Mouse (Mus musculus): ENCODE measurements around the gene Col4a3. TPM values are rescaled to one million over a fixed set of nuclear protein-coding genes. Genes with fewer than 3 reads are reported as not detected.

The Col4a3 gene
- polyA plus RNA-seq, 1 experiment from 2014 or later: 0.59 TPM

- Histone ChIP-seq H3K27ac (ENCODE audit: low read length) (no peak overlapping the region), H3K36me3 (ENCODE audit: control insufficient read depth, insufficient read depth) (no peaks in the 10 kb centered on the region), H3K4me2 (ENCODE audit: low read depth, low read length) (no peak overlapping the region), H3K9me3 (replicated peaks; ENCODE audit: control insufficient read depth, low read length) (no peaks in the 10 kb centered on the region), H3K9ac (ENCODE audit: low read length) (no peak overlapping the region), H3K4me3 (ENCODE audit: low read length) (no peak overlapping the region), H3K27me3 (ENCODE audit: control insufficient read depth, insufficient read depth, low read length) (peaks cover 12% of the 10 kb centered on the region), H3K4me1 (ENCODE audit: control insufficient read depth, insufficient read depth, low read length) (peaks cover 5% of the 10 kb centered on the region)
- WGBS: 39% methylated on average over 4 of the region's 4 CpGs
- ATAC-seq (replicated peaks; ENCODE audit: extremely low read depth, insufficient read depth, low FRiP score): no peak
Measured at GRCm38 (mm10) chr1:82590266-82590665, 3.5 kb downstream of the Col4a3 start.

GRCm38 (mm10) chr1:82596864-82597596, 10.3 kb downstream of the Col4a3 start:
- no peak overlapping the region for H3K4me3 ChIP-seq (ENCODE audit: low read length)
- WGBS: 27% methylated on average over 6 of the region's 6 CpGs
- H3K9ac ChIP-seq (ENCODE audit: low read length): no peak overlapping the region
- no peak overlapping the region for H3K27ac ChIP-seq (ENCODE audit: low read length)
- peaks cover 4% of the 10 kb centered on the region for H3K4me1 ChIP-seq (ENCODE audit: control insufficient read depth, insufficient read depth, low read length)
- no peak overlapping the region for H3K4me2 ChIP-seq (ENCODE audit: low read depth, low read length)
- no peaks in the 10 kb centered on the region for H3K9me3 ChIP-seq (replicated peaks; ENCODE audit: control insufficient read depth, low read length)
- H3K36me3 ChIP-seq (ENCODE audit: control insufficient read depth, insufficient read depth): no peaks in the 10 kb centered on the region
- peak; percentile 23; the same call in 1 of the 2 replicates for ATAC-seq (replicated peaks; ENCODE audit: extremely low read depth, insufficient read depth, low FRiP score)
- H3K27me3 ChIP-seq (ENCODE audit: control insufficient read depth, insufficient read depth, low read length): no peaks in the 10 kb centered on the region

GRCm38 (mm10) chr1:82603198-82603950, 16.7 kb downstream of the Col4a3 start:
- WGBS: 49% methylated on average over 7 of the region's 7 CpGs
- H3K9me3 ChIP-seq (replicated peaks; ENCODE audit: control insufficient read depth, low read length): no peaks in the 10 kb centered on the region
- ATAC-seq (replicated peaks; ENCODE audit: extremely low read depth, insufficient read depth, low FRiP score): no peak

DNA sequence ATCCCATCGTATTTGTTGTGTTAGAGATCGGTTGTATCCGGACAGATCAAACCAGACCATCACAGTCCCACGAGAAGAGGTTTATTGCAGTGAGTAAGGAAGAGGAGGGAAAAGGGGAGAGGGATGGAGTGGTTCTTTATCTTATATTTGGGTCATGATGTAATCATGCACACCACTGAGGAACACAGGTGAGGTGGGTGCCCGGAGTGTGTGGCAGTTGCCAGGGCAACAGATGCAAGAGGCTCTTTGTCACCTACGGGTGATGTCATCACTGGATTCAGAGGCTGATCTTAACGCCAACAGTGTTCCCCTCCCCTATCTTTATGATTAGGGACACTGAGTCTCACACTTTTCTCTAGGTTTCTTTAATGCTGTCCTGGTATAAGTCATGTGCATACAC, 18.6 kb downstream of the Col4a3 start:
- Histone ChIP-seq H3K27ac (ENCODE audit: low read length) (no peak overlapping the region), H3K9me3 (replicated peaks; ENCODE audit: control insufficient read depth, low read length) (no peaks in the 10 kb centered on the region), H3K4me3 (ENCODE audit: low read length) (no peak overlapping the region), H3K27me3 (ENCODE audit: control insufficient read depth, insufficient read depth, low read length) (no peaks in the 10 kb centered on the region), H3K4me1 (ENCODE audit: control insufficient read depth, insufficient read depth, low read length) (no peaks in the 10 kb centered on the region; the same call in none of the 2 replicates), H3K36me3 (ENCODE audit: control insufficient read depth, insufficient read depth) (no peaks in the 10 kb centered on the region), H3K9ac (ENCODE audit: low read length) (no peak overlapping the region), H3K4me2 (ENCODE audit: low read depth, low read length) (no peak overlapping the region)
- 79% methylated on average over 7 of the region's 7 CpGs for WGBS
- ATAC-seq (replicated peaks; ENCODE audit: extremely low read depth, insufficient read depth, low FRiP score): no peak

More at GRCm38 (mm10) chr1:82603198-82603950, 16.7 kb downstream of the Col4a3 start:
- Histone ChIP-seq H3K27ac (ENCODE audit: low read length) (no peak overlapping the region), H3K4me3 (ENCODE audit: low read length) (no peak overlapping the region), H3K27me3 (ENCODE audit: control insufficient read depth, insufficient read depth, low read length) (no peaks in the 10 kb centered on the region), H3K9ac (ENCODE audit: low read length) (no peak overlapping the region), H3K36me3 (ENCODE audit: control insufficient read depth, insufficient read depth) (no peaks in the 10 kb centered on the region), H3K4me1 (ENCODE audit: control insufficient read depth, insufficient read depth, low read length) (no peaks in the 10 kb centered on the region; the same call in 1 of the 2 replicates), H3K4me2 (ENCODE audit: low read depth, low read length) (no peak overlapping the region)

- no peaks in the 10 kb centered on the region for H3K36me3 ChIP-seq (ENCODE audit: control insufficient read depth, insufficient read depth)
- H3K27me3 ChIP-seq (ENCODE audit: control insufficient read depth, insufficient read depth, low read length): no peaks in the 10 kb centered on the region
- H3K27ac ChIP-seq (ENCODE audit: low read length): no peak overlapping the region
- H3K4me1 ChIP-seq (ENCODE audit: control insufficient read depth, insufficient read depth, low read length): no peaks in the 10 kb centered on the region; the same call in none of the 2 replicates
- H3K9ac ChIP-seq (ENCODE audit: low read length): no peak overlapping the region
- H3K4me2 ChIP-seq (ENCODE audit: low read depth, low read length): no peak overlapping the region
- no peak overlapping the region for H3K4me3 ChIP-seq (ENCODE audit: low read length)
- no peaks in the 10 kb centered on the region for H3K9me3 ChIP-seq (replicated peaks; ENCODE audit: control insufficient read depth, low read length)
- ATAC-seq (replicated peaks; ENCODE audit: extremely low read depth, insufficient read depth, low FRiP score): no peak
- 73% methylated on average over 7 of the region's 7 CpGs for WGBS
Measured at GRCm38 (mm10) chr1:82605856-82606255, 19.1 kb downstream of the Col4a3 start.

DNA sequence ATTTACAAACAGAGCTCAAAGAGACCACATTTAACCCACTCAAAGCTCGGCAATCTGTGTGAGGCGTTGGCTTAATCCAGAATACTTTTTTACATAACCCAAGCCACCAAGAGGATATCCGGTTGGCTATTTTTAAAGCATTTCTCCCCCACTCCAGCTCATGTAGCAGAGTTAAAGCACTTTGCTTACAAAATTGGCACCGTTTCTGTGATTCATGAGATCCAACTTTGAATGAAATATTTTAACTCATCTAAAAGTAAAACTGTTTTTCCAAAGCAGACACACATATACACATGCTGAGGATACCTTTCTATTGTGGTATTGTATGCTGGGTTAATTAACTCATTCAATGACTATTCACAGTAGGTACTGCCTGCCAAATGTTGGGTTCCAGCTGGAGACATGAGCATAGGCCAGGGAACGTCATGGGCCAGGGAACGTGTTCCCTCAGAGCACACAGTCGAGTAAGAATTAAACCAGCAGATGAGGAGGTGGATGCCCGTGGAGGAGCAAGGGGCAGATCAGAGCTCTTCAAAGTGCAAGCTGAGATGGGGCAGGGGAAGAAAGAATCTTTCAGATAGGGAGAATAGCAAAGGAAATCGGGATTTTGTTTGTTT, 22.0 kb downstream of the Col4a3 start:
- Histone ChIP-seq H3K4me1 (ENCODE audit: control insufficient read depth, insufficient read depth, low read length) (no peaks in the 10 kb centered on the region; the same call in 1 of the 2 replicates), H3K36me3 (ENCODE audit: control insufficient read depth, insufficient read depth) (no peaks in the 10 kb centered on the region), H3K4me2 (ENCODE audit: low read depth, low read length) (no peak overlapping the region), H3K27me3 (ENCODE audit: control insufficient read depth, insufficient read depth, low read length) (no peaks in the 10 kb centered on the region), H3K4me3 (ENCODE audit: low read length) (no peak overlapping the region), H3K9me3 (replicated peaks; ENCODE audit: control insufficient read depth, low read length) (no peaks in the 10 kb centered on the region), H3K9ac (ENCODE audit: low read length) (no peak overlapping the region), H3K27ac (ENCODE audit: low read length) (no peak overlapping the region)
- no peak for ATAC-seq (replicated peaks; ENCODE audit: extremely low read depth, insufficient read depth, low FRiP score)
- WGBS: 53% methylated on average over 9 of the region's 9 CpGs

GRCm38 (mm10) chr1:82612061-82612660, 25.4 kb downstream of the Col4a3 start:
- 77% methylated on average over 9 of the region's 9 CpGs for WGBS
- no peak overlapping the region for H3K27ac ChIP-seq (ENCODE audit: low read length)
- H3K9ac ChIP-seq (ENCODE audit: low read length): no peak overlapping the region
- H3K4me2 ChIP-seq (ENCODE audit: low read depth, low read length): no peak overlapping the region
- H3K4me3 ChIP-seq (ENCODE audit: low read length): no peak overlapping the region
- no peak for ATAC-seq (replicated peaks; ENCODE audit: extremely low read depth, insufficient read depth, low FRiP score)
- no peaks in the 10 kb centered on the region for H3K9me3 ChIP-seq (replicated peaks; ENCODE audit: control insufficient read depth, low read length)
- no peaks in the 10 kb centered on the region for H3K36me3 ChIP-seq (ENCODE audit: control insufficient read depth, insufficient read depth)
- H3K4me1 ChIP-seq (ENCODE audit: control insufficient read depth, insufficient read depth, low read length): no peaks in the 10 kb centered on the region; the same call in 1 of the 2 replicates
- no peaks in the 10 kb centered on the region; the same call in 1 of the 2 replicates for H3K27me3 ChIP-seq (ENCODE audit: control insufficient read depth, insufficient read depth, low read length)

GRCm38 (mm10) chr1:82618001-82618400, 31.3 kb downstream of the Col4a3 start:
- no peaks in the 10 kb centered on the region for H3K36me3 ChIP-seq (ENCODE audit: control insufficient read depth, insufficient read depth)
- H3K4me2 ChIP-seq (ENCODE audit: low read depth, low read length): no peak overlapping the region
- no peak overlapping the region for H3K4me3 ChIP-seq (ENCODE audit: low read length)
- no peak overlapping the region for H3K27ac ChIP-seq (ENCODE audit: low read length)
- H3K9me3 ChIP-seq (replicated peaks; ENCODE audit: control insufficient read depth, low read length): no peaks in the 10 kb centered on the region
- no peak for ATAC-seq (replicated peaks; ENCODE audit: extremely low read depth, insufficient read depth, low FRiP score)
- no peak overlapping the region for H3K9ac ChIP-seq (ENCODE audit: low read length)
- WGBS: 72% methylated on average over 5 of the region's 5 CpGs
- H3K27me3 ChIP-seq (ENCODE audit: control insufficient read depth, insufficient read depth, low read length): no peaks in the 10 kb centered on the region; the same call in 1 of the 2 replicates
- no peaks in the 10 kb centered on the region for H3K4me1 ChIP-seq (ENCODE audit: control insufficient read depth, insufficient read depth, low read length)

Measured in heart, embryonic 16.5 days (tissue).